Mouse (Mus musculus) liver (tissue): ENCODE results near the gene Prkci.

ENCODE experiments used
- DNase-seq: peaks from one replicate; pipeline ENCODE4 v3.0.0-alpha.2; 2020; ENCODE audit warnings: mixed read lengths

Prkci gene

DNA sequence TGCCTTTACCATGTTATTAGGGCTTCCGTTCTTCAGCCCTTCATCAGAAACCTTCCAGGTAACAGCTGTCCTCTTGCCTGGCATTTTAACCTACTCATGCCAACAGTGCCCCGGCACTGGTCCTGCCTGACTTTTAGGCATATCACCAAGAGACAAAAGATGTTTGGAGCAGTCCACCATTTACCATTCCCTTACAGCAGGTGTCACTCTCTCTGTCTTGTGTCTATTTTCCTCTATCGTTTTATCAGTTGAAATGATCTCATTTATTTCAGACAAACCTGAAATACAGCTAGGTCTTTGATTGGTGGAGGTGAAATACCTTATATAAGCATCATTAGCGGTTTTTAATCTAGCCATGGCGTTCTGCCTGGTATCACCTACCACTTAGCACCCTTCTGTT, 53.5 kb downstream of the Prkci start:
- DNase-seq = no peak

DNA sequence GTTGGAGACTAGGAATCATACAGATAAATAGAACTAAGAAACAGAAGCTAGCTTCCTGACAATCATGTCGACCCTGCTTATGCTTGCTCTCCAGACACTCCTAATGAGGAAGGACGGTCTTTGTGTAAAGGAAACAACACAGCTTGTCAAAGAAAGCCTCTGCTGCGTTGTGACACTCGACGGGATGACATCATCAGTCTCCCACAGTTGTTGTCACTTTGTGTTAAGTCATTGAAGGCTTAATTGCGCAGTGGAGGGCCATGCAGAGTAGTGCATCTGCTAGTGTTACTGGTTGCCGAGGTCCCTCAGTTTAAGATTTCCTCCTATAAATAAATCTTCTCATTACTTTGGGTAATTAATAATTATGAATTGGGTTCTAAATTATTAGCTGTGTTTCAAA, 54.8 kb downstream of the Prkci start:
- DNase-seq = no peak

DNA sequence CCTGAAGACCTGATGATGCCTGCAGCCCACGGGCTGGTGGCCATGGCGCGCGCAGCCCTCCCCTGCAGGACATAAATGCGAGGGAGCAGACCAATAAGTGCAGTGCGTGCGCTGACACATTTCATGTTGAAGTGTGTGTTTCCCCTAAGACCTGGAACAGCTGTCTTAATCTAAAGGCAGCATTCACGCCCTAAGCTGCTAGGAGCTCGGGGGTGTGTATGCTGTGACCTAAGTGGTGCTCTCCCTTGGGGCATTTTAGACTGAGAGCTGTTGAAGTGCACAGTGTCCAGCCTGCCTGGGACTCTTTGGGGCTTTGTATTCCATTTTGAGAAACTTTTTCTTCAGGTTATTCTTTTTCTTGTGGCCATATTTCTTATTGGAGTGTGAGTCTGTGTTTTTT, 56.2 kb downstream of the Prkci start:
- no peak for DNase-seq

DNA sequence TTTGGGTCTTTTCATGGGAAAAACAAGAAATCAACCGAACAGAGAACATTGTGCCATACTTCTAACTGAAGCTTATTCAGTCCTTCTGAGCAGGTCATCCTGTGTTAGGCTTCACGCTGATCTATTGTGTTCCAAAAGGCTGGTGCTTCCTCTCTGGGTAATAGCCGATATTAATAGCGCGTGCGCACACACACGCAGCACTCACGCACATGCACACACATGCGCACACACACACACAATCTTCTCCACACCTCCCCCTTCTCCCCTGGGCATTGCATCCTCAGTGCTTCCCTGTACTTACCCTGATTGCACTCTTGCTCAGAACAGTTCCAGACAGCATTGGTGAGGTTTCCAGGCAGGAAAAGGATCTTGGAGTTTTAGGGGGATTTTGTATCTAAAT, 57.6 kb downstream of the Prkci start:
- DNase-seq = no peak

DNA sequence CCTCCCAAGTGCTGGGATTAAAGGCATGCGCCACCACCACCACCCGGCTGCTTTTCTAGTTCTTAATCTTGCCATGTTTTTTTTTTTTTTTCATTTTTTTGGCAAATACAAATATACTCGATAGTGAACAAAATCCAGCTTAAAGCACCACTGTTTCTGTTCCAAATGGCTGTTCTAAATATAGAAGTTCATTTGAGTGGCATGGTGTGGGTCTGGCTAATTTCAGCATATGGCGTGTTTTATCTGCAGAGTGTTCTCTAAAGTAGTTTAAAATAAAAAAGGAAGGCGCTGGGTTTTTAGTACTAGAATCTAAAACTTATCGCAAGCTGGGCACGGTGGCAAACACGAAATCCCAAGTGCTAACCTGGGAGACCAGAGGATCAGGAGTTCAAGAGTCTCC, 59.3 kb downstream of the Prkci start:
- DNase-seq = no peak

DNA sequence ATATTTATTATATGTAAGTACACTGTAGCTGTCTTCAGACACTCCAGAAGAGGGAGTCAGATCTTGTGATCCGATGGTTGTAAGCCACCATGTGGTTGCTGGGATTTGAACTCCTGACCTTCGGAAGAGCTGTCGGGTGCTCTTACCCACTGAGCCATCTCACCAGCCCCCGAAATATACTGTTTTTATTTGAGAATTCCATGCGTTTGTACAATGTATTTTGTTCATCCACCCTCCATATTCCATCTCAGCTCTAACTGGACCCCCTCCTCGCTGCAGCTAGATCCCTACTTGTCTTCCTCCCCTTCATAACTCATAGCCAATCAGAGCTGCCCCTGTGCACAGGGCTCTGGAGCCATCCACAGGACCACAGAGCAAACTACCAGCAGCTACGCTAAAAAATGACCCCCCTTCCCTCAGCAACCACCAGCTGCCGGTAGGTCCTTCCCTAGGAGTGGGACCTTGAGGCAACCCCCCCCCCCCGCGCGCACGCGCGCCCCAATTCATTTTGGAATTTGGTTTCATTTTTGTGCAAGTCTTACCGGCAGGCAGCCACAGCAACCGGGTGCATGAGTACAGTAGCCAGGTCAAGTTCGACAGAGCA, 60.6 kb downstream of the Prkci start:
- DNase-seq = peak; percentile 50

DNA sequence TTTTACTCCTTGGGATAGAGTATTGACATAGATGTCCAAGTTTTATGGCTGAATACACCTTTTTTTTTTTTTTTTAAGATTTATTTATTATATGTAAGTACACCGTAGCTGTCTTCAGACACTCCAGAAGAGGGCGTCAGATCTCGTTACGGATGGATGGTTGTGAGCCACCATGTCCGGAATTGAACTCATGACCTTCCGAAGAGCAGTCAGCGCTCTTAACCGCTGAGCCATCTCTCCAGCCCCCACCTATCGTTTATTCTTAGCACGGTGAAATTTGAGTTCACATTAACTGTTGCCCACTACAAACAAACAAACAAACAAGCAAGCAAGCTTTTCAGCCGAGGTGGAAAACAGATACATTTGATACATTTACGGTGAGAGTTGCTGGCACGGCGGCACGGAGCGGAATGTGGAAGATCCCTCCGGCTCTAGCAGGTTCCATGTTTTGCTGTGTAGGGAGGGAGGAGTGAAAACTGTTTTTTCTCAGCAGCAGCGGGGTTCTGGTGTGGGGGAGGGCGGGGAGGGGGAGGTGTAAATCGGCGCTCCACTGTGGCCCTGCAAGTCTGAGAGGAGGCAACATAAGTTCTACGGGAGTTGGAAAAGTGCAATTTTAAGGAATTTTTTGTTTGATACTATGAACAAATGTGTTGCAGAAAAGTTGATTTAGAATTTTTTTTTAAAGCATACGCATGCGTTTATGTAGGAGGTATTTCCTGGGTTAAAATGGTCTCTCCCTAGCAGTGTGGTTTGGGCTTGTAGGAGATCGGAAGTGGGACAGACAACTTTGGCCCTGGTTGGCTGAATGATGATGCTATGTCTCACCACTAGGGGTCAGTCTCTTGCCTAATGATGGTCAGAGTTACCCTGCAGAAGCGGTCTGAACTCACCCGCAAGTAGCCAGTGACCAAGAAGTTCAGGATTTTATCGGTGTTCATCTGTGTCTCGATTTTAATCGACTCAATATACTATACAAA, 61.4 kb downstream of the Prkci start:
- DNase-seq = peak; percentile 77

DNA sequence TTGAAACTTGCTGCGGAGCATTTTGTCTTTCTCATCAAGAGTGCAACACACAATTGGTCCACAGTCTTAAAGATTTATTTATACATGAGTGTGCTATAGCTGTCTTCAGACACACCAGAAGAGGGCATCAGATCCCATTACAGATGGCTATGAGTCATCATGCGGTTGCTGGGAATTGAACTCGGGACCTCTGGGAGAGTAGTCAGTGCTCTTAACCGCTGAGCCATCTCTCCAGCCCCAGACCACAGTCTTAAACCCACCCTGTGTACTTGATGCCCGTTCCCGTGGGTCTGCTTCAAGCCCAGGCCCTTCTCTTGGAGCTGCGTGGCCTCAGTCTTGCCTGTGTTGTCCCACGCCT, 65.2 kb downstream of the Prkci start:
- no peak for DNase-seq

DNA sequence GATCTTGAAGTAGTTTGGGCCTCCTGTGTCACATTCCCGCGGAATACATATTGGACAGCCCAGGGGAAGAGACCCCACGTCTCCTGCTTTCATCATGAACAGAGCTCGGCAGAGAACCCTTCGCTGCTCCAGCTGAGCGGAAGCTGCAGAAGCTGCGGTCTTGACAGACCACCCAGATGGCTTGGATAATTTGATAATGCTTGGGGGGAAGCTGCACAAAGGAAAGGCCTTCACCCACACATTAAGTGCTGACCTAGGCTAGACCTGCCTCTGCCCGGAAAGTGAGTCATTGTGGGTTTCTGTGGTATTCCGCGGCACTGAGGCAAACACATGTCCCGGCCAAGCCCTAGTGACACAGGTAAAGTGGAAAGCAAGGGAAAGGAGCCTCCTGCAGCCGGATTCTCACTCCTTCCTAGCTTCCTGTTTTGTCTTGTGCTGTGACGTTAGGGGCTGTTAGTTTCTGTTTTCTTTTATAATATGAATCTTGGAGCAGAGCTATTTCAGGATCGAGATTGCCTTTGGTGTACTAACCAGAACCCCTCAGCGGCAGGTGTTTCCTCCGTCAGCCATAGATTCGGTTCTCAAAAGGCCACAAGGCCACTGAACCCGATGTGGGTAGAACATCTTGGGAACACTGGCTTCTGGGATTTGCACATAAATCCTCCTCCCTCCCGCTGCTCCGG, 65.7 kb downstream of the Prkci start:
- DNase-seq = peak; percentile 26

DNA sequence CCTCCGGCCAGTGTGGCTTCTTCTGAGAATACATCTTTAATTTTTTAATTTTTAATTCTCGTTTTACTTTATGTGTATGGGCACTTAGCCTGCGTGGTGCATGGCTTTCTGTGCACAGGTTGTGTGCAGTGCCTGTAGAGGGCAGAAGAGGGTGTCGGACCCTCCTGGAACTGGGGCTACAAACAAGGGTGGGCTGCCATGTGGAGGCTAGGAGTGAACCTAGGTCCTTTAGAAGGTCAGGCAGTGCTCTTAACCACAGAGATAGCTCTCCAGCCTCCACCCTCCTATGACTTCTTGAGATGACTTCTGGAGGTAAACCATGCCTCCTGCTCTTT, 66.2 kb downstream of the Prkci start:
- DNase-seq = peak; percentile 18

DNA sequence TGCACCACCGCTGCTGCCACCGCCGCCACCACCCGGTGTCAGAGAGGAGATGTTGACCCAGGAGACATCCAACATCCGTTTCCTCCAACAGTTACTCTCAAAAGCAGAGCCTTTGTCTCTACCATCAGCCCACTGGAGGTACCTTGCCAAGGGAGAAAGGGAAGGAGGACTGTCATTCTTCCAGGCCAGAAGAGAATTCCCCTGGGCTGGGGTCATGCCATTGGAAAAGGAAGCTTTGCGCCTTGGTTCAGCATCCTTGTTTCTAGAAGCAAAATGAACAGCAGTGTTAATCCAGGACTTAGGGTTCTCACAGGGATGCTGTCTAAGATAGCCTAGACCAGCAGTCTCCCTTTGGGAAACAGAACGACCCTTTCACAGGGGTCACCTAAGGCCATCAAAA, 66.8 kb downstream of the Prkci start:
- DNase-seq = no peak

DNA sequence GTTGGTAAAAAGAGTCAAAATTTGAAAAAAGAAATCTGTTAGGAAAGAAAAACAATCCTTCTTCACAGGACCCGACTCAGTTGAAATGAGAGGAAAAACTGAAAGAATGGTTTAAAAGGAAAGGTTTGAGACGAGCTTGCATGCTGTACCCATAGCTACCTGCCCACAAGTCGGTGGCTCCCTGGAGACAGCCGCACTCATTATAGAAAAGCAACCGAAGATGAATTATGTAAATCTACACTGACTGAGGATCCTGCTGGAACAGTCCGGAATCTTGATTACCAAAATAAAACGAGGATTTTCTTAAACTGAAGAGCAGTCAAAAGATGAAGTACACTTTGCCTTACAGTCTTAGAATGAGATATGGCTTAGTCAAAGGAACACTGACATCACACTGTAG, 72.9 kb downstream of the Prkci start:
- DNase-seq = no peak

DNA sequence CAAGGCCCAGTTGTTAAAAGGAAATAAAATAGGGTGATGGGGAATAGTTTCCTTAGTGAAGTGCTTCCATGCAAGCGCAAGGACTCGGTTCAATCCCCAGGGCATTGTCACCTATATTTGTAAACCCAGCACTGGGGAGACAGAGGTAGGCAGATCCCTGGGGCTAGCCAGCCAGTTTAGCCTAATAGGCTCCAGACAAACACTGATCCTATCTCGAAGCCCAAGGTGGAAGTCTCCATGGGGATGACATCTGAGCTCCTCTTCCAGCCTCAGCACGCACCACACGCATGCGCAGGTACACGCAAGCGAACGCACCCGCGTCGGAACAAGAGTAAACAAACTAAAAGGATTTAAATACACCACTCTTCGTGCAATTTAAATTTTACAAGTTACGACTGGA, 76.3 kb downstream of the Prkci start:
- no peak for DNase-seq

DNA sequence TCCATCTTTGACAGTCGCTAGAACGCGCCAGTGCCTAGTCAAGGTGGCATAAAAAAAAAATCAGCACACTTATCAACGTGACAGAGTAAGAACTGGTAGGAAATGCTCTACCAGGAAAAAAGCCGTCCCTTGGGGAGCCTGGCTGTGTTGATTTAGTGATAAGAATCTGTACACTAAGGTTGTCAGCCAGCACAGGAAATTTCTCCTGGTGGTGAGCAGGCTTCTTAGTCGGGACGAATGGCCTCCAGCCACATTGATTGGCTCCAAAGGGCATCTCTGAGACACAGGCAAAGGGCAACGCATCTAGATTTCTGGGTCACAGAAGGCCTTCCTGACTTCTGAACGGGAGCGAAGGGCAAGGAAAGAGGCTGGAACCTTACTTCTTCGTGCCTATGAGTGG, 80.3 kb downstream of the Prkci start:
- no peak for DNase-seq

DNA sequence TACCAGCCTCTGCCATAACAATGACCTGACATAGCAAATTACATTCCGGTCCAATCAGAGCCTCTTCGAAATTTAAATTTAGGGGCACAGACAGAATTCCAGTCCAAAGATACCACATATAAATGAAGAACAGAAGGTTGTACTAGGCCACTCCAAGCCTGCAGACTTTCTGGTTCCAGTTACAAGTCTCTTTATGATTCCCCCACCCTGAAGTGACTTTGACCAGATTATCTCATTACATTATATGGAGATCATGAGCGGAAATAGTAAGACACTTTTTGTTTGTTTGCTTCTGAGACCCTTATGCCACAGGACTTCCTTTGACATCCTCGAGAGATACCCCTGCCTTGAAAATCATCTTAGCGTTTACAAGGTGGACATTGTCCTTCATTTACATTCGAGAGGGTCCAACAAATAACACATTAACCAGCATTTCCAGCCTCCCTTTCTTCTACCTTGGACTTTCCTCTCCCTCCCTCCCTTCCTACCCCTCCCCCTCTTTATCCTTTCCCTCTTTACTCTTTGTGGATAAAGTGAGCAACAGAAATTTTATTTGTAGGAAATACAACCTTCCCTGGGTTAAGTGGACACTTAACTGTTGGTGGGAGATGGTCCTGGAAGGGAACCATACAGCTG, 81.6 kb downstream of the Prkci start:
- DNase-seq = no peak

DNA sequence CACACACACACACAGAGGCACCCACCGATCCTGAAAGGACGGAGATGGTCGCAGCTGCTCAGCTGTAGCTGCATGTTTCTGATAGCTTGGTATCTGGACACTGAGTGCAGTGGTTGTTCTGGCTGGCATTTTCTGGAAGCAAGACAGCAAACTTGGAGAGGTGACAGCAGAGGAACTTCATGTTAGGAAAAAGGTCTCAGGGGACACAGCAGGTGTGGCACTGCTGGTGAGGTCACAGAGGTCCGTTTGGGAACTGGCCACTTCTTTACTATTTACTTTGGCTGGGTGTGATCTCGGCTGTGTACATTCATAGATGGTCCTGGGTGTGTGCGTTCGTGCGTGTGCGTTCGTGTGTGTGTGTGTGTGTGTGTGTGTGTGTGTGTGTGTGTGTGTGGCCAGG, 83.9 kb downstream of the Prkci start:
- DNase-seq = no peak

DNA sequence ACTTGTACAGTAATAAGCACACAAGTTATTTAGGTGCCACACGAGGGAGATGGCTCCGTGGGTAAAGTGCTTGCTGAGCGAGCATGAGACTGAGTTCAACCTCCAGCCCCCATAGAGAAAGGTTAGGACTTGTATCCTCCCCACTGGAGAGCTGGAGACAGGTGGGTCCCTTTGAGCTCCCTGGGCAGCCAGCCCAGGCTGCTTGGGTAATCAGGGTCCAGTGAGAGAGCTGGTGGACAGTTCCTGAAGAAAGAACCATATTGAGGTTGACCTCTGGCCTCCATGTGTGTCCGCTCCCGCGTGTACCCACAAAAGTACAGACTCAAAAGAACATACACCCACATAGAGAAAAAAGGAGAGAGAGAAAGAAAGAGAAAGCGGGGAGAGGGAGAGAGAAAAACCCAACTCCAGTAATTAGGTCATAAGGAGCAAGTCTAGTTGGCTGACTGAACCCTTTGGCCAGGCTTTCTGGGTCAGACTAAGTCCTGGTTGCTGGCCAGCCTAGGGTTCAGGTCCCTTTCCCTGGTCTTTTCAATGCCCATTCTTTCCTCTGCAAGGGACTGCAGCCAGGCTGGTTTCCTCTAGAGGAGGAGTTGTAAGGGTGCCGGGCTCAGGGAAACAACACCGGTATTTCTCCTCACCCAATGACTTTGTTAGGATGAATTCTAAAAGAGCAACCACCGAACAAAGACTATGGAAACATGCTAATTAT, 85.4 kb downstream of the Prkci start:
- DNase-seq = no peak

DNA sequence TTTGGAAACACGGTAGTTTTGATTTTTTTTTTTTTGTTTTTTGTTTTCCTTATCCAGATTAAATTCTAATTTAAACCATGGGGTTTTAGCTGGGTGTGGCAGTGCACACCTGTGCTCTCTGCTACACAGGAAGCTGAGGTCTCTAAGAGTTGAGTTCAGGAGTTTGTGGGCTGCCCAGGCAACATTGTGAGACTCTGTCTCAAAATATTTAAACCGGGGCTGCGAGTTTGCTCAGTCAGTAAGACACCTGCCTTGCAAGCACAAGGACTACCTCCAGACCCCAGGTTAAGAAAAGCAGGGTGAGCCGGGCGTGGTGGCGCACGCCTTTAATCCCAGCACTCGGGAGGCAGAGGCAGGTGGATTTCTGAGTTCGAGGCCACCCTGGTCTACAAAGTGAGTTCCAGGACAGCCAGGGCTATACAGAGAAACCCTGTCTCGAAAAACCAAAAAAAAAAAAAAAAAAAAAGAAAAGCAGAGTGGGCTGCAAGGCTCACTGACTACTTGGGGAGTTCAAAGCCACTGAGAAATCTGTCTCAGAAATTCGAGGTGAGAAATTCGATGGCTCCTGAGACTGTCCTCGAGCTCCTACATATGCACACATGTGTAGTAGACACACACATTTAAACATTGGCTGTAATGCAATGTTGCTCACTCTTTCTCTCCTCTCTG, 87.4 kb downstream of the Prkci start:
- DNase-seq = no peak

DNA sequence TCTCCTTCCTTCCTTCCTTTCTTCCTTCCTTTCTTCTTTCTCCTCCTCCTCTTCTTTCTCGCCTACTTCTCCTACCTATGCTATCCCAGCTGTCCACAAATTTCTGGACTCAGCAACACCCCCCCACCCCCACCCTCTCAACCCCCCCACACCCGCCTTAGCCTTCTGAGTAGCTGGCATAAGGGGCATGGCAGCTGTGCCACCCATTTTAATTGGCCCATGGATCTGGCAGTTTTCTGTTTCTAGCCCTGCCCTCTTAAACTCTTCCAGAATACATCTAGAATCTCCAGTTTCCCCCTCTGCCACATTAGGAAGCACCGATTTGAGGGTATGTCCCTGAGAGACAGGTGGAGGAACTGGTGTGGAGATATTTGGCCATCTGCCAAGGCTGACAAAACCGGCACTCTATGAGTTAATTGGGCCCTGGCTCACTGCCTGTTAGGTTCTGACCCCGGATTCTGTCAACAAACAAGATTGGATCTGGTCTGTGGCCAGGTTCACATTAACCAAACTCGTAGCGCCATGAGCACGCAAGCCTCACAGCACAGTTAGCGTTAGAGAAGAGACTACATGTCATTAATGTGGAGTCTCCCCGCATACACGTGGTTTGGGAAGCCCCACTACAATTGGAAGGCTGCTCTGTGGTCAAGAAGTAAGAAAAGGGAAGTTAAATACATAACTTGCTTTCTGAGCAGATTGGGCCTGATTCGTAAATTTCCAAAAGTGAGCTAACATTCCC, 88.1 kb downstream of the Prkci start:
- DNase-seq = peak; percentile 25

DNA sequence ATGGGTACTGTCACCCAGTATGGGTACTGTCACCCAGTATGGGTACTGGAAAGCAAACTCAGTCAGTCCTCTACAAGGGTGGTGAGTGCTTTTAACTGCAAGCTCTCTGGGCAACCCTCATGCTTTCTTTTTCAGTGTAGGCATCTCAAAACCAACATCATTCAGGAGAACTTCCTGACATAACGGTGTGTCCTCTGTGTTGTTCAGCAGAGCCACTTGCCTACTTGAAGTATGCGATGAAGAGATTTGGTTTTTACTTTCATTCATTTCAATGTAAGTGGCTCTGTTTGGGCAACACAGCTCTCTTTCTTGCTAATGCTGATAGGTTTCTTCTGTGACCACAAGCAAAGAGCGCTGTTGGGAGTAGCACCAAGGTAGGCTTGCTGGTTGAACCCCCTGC, 89.5 kb downstream of the Prkci start:
- DNase-seq = no peak
